ENCODE assay signal across 12 mouse cellular contexts in genomic region chr11:99135047-99135440, GRCm38 (mm10). TPM values are rescaled to one million over a fixed set of nuclear protein-coding genes. Genes with fewer than 3 reads are reported as not detected.
A peak's percentile ranks its signal among the peaks of the same experiment; 100 is the strongest.
DNase-seq lines count a peak whose midpoint lies in the region; ATAC-seq and TF ChIP-seq lines count a peak whose summit lies in the region.
"Had no signal": no experiment of that assay in that cellular context is flagged by ENCODE, and none has a peak within 500 bp of the region (broad histone marks: within the 10 kb centered on the region; RNA-seq: fewer than 3 reads in every experiment).

No protein-coding gene starts in this region.

- no peaks in the 10 kb centered on the region; the same call in 1 of the 2 replicates for H3K4me1 ChIP-seq in kidney, postnatal 0 days (replicated peaks; ENCODE audit: insufficient read depth, low read length)

- H3K9ac ChIP-seq in kidney, postnatal 0 days (ENCODE audit: low read depth, low read length) = no peak overlapping the region
- H3K9ac ChIP-seq: hindbrain, embryonic 12.5 days had no signal

- no peaks in the 10 kb centered on the region for H3K36me3 ChIP-seq in kidney, postnatal 0 days (ENCODE audit: insufficient read depth, low read length)
- H3K36me3 ChIP-seq: hindbrain, embryonic 12.5 days had no signal

- H3K27ac ChIP-seq in kidney, postnatal 0 days = peak overlapping the region; percentile 76
- H3K27ac ChIP-seq: hindbrain, embryonic 12.5 days had no signal

- no peak for TF ChIP-seq CTCF in kidney, postnatal 0 days (IDR thresholded peaks at IDR 0.05; ENCODE audit: low read depth)

- no peak overlapping the region for H3K4me3 ChIP-seq in kidney, postnatal 0 days (replicated peaks; ENCODE audit: low read depth, low read length)
- H3K4me3 ChIP-seq: hindbrain, embryonic 12.5 days had no signal

- H3K9me3 ChIP-seq in kidney, postnatal 0 days (replicated peaks; ENCODE audit: low read length) = no peaks in the 10 kb centered on the region
- H3K9me3 ChIP-seq: hindbrain, embryonic 12.5 days had no signal

- 55% methylated on average over 8 of the region's 8 CpGs for WGBS in kidney, postnatal 0 days

- intact Hi-C loops in heart, postnatal 10 days (cut with DNase I) = no loop called here

- peak; percentile 65 for DNase-seq in kidney, postnatal 0 days (ENCODE audit: low spot score)
- no peak for DNase-seq in kidney, adult 9 months
- peak; percentile 42 for DNase-seq in thymus, postnatal 4 days
- DNase-seq in thymus, postnatal 10 days (ENCODE audit: low spot score in 2 of 2) = no peak
- peak; percentile 42 to 56 for DNase-seq in heart, postnatal 10 days
- no peak for DNase-seq in retina, embryonic 14.5 days (ENCODE audit: low spot score)
- no peak for DNase-seq in spleen, adult 18-20 months
- DNase-seq: lung, postnatal 10 days; right cerebral cortex, postnatal 25 days had no signal

- no peak overlapping the region for H3K4me2 ChIP-seq in kidney, postnatal 0 days (ENCODE audit: low read length)
- H3K4me2 ChIP-seq: hindbrain, embryonic 12.5 days had no signal

- ATAC-seq in kidney, postnatal 0 days (replicated peaks; ENCODE audit: low FRiP score, low read depth) = no peak
- ATAC-seq: forebrain, embryonic 14.5 days had no signal

- H3K27me3 ChIP-seq in kidney, postnatal 0 days (ENCODE audit: insufficient read depth, low read length) = no peaks in the 10 kb centered on the region
- H3K27me3 ChIP-seq: hindbrain, embryonic 12.5 days had no signal

RNA-seq across cellular contexts. Expression of gene Ccr7, which starts 19.8 kb away (rescaled TPM):
- 0.08 and 0.19 TPM in 2 replicates for polyA plus RNA-seq in kidney, postnatal 0 days (2015; fragmentation: Nextera tagmentation; extraction: Ambion mirVana)
- total RNA-seq in heart, postnatal 10 days (2021) = under 1 TPM; 0.42 to 0.62 TPM
- total RNA-seq: layer of hippocampus, postnatal 25 days had no signal
- polyA plus RNA-seq: forebrain, embryonic 14.5 days had no signal

RNA-seq across cellular contexts. Expression of gene Tns4, which starts 45.9 kb away (rescaled TPM):
- polyA plus RNA-seq in kidney, postnatal 0 days (2015; fragmentation: Nextera tagmentation; extraction: Ambion mirVana) = 0.13 and 0.16 TPM in 2 replicates
- under 1 TPM; 0.12 TPM for total RNA-seq in heart, postnatal 10 days (2021)
- total RNA-seq: layer of hippocampus, postnatal 25 days had no signal

Comparison
In these comparisons a context has a peak if more than half of its experiments do, and no peak if none do; other contexts are left out.
1. DNase-seq: peak in kidney, postnatal 0 days (single experiment), thymus, postnatal 4 days (single experiment) and heart, postnatal 10 days (2 of 2); none in kidney, adult 9 months (single experiment), thymus, postnatal 10 days (0 of 2), retina, embryonic 14.5 days (single experiment) and spleen, adult 18-20 months (0 of 2).